Mouse (Mus musculus) heart, postnatal 36 days (tissue): ENCODE results near the gene Rcor1. TPM values are rescaled to one million over a fixed set of nuclear protein-coding genes. Genes with fewer than 3 reads are reported as not detected.
A peak's percentile ranks its signal among the peaks of the same experiment; 100 is the strongest.

Source experiments
- DNase-seq, 2 experiments: peaks; one replicate each; pipeline ENCODE4 v3.0.0; 2021 to 2022
- intact Hi-C: fragments of 180-260 bp; cut with DNase I; formaldehyde crosslinking; loops from one replicate; pipeline ENCODE4 v1.15.1; 2025
- total RNA-seq, 2 experiments: library from RNA; stranded (reverse); gene quantifications; 2 replicates each; pipeline ENCODE4 v1.2.3; 2021

The Rcor1 gene
- 10 to 100 TPM; 15.0 to 16.0 TPM for total RNA-seq

DNA sequence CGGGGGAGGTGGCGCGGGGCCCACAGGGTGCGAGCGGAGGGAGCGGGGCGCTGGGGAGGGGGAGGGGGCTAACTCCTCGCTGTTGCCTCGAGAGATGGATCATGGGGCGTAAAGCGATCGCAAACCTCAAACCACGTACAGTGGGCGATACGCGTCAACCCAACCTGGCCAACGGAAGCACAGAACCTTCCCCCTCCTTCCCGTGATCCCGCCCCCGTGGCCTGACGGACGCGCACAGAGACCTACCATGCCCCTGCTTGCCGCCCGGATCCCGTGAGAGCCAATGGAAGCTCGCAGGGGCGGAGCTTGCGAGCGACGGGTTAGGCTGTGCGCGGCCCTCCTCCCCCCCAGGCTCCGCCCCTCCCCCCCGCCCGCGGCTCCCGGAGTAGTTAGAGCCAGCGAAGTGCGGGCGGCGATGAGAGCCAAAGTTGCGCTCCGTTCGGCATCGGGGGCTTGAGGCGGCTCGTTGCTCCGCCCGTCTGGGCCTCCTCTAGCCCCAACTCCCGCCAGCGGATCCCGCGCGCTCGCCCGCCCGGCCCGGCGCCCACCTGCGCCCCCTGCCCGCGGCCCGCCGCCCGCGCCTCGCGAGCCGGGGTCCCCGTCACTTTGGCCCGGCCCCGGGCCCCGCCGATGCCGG lies at the start of gene Rcor1:
Gene Rcor1 (plus strand): TSS at position 376 of the 637 bp plus-strand sequence.
- peak; percentile 98 for DNase-seq
- intact Hi-C loops, result no loop called here

DNA sequence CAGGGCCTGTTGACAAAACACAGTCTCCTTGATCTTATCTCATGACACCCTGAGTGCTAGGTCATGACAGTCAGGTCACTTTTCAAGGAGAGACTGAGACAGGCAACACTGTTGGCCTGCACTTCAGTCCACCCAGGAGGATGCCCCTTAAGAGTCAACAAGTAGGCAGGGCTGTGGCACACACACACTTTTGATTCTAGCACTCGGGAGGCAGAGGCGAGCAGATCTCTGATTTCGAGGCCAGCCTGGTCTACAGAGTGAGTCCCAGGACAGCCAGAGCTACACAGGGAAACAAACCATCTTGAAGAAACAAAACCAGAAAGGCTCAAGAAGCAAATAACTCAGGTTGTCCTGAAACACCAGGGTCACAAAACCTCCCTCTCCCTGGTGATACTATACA lies 49.7 kb upstream of the Rcor1 start:
- no peak for DNase-seq
- intact Hi-C loops, result no loop called here

GRCm38 (mm10) chr12:110990500-110990899 lies 48.7 kb upstream of the Rcor1 start:
- intact Hi-C loops, result loop anchor here (5.0 kb wide), 1 partner anchor 143 kb away; no protein-coding TSS in a partner anchor
- DNase-seq, result no peak

GRCm38 (mm10) chr12:110991361-110992127 lies 47.6 kb upstream of the Rcor1 start:
- DNase-seq, result peak; percentile 66 to 69
- intact Hi-C loops, result loop anchor here (1.0 to 5.0 kb wide), 4 partner anchors 49 to 573 kb away; no protein-coding TSS in a partner anchor

- DNase-seq, result peak; percentile 96 to 98
- intact Hi-C loops, result loop anchor here (1.0 to 5.0 kb wide), 4 partner anchors 49 to 573 kb away; no protein-coding TSS in a partner anchor
These were observed 47.0 kb upstream of the Rcor1 start for GRCm38 (mm10) chr12:110992128-110992553.

DNA sequence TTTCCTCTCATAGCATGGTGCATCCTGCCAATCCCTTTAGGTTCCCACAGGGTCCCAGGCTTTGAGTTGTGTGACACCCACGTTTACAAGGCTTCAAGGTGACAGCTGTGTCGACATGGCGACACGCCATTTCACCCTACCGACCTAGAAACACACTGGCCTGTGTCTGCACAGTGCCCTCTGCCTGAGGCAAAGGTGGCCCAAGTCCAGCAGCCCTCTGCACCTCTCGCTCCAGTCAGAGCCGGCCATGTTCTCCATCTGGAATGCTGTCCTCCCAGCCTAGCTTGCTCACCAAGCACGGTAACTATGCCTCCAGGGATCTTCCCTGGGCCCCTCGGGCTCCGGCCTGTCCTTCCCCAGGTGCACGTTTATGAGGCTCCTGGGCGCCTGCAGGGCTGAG lies 46.4 kb upstream of the Rcor1 start:
- no peak for DNase-seq
- intact Hi-C loops, result loop anchor here (1.0 to 5.0 kb wide), 4 partner anchors 48 to 574 kb away; no protein-coding TSS in a partner anchor

DNA sequence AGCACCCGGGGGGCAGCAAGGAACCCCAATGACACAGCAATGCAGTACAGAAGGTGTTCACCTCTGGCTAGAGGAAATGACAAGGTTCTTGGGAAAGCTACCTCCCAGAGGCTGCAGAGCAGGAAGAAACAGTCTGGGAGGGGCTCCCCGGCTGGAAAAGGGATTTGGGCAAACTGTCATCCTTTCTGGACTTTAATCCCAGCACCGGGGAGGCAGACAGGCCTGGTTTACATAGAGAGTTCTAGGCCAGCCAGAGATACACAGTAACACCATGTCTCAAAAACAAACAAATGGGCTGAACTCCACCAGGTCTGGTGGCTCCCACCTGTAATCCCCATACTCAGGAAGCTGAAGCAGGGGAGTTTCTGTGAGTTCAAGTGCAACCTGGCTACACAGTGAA lies 45.9 kb upstream of the Rcor1 start:
- intact Hi-C loops, result loop anchor here (2.0 to 5.0 kb wide), 3 partner anchors 48 to 574 kb away; no protein-coding TSS in a partner anchor
- no peak for DNase-seq

DNA sequence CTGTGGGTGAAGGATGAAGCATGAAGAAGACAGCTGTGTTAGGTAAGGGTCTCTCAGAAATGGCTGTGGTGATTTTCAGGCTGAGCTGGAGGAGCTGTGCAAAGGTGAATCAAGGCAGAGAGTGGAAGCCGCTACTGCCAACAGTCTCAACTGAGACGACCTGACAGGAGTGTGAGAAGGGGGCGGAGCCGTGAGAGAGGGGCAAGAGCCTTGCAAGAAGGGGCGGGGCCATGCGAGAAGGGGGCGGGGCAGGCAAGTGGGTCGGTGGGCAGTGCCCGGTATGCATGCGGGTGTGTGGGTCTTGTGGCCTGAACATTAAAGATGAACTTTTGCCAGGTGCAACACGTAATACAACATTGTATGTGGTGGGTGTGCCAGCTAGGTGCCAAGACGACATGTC lies 44.5 kb upstream of the Rcor1 start:
- no peak for DNase-seq
- intact Hi-C loops, result loop anchor here (5.0 kb wide), 1 partner anchor 147 kb away; no protein-coding TSS in a partner anchor

GRCm38 (mm10) chr12:110998092-110998491 lies 41.1 kb upstream of the Rcor1 start:
- intact Hi-C loops, result no loop called here
- no peak for DNase-seq

DNA sequence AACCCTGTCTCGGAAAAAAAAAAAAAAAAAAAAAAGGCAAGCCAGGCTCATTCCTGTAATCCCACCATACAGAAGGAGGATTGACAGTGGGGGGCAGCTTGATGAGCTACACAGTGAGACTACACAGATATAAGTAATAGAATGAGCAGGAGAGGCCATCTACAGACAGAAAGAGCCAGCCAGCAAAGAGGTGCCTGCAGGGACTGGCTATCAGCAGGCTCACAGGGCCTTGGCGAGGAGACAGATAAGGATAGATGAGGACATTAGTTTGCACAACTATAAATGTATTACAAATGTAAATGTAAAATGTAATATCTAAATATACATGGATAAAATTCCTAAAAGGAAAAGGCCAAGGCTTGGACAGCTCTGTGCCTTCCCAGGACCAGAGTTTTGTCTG lies 39.3 kb upstream of the Rcor1 start:
- intact Hi-C loops, result no loop called here

GRCm38 (mm10) chr12:111000956-111001355 lies 38.2 kb upstream of the Rcor1 start:
- DNase-seq, result no peak
- intact Hi-C loops, result no loop called here

More for the DNA sequence above, 39.3 kb upstream of the Rcor1 start:
- no peak for DNase-seq

- no peak for DNase-seq
- intact Hi-C loops, result no loop called here
These were observed 35.0 kb upstream of the Rcor1 start for GRCm38 (mm10) chr12:111004142-111004541.

DNA sequence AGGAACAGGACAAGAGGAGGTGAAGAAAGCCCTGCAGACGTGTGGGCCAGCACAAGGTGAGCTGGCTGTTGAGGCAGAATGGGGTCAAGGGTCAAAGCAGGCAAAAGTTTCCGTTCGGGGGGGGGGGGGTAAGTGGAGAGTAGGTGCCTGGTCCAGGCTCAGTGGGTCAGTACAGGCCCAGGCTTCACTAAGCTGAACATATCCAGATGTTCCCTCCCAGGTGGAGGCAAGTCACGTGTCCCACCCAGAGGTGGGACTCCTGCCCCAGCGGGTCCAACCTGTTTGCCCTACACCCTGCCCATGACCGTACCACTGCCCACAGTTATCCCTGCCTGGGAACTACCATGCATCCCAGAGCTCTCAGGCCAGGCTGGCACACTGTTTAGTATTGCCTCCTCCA lies 33.3 kb upstream of the Rcor1 start:
- intact Hi-C loops, result no loop called here
- no peak for DNase-seq

GRCm38 (mm10) chr12:111006339-111006738 lies 32.8 kb upstream of the Rcor1 start:
- intact Hi-C loops, result no loop called here

DNA sequence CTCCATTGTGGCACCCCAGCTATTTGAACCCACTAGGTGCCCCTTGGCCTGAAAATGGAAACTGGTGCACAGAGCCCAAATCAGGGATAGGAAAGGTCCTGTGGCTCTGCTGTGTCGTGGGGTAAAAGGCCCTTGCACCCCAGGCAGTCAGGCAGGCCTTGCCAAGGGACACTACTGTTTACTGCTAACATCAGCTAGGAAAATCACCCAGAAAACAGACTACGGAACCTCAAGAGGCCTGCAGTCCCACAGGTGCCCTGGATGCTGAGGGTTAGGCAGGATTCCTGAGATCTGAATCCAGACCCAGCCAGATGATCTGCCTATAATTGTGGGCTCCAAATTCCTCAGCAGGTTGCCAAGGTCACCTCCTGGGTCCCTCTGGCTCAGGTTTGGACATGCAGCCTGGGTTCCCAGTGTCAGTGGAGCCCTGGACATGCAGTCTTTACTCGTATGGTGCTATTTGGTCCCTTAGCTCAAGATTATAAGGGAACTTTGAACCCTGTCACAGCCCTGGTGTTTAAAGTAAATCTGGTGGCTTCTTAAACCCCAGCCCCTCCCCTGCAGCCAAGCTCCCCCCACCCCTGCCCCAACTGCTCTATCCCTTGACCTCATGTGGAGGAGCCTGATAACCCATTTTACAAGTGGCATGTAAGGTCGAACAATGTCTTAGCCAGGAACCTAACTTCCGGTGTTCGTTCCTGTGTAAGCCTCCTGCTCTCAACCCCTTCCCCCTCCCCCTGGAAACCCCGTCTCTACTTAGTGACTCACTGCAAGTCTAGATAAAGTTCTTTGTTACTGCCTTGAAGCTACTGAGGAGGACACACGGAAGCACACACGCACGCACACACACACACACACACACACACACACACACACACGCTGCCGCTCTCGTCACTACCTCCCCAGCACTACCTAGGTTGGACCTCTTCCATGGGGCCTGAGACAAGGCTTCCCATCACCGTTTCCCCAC lies 31.7 kb upstream of the Rcor1 start:
- intact Hi-C loops, result no loop called here
- DNase-seq, result peak in 1 of 2 experiments; percentile 10

More at GRCm38 (mm10) chr12:111006339-111006738, 32.8 kb upstream of the Rcor1 start:
- no peak for DNase-seq

GRCm38 (mm10) chr12:111008500-111009490 lies 30.4 kb upstream of the Rcor1 start:
- DNase-seq, result peak in 1 of 2 experiments; percentile 22
- intact Hi-C loops, result no loop called here

GRCm38 (mm10) chr12:111009615-111010257 lies 29.4 kb upstream of the Rcor1 start:
- DNase-seq, result no peak
- intact Hi-C loops, result no loop called here

- DNase-seq, result no peak
- intact Hi-C loops, result no loop called here
These were observed 22.3 kb upstream of the Rcor1 start for GRCm38 (mm10) chr12:111016807-111017206.

- intact Hi-C loops, result no loop called here
These were observed 21.1 kb upstream of the Rcor1 start for GRCm38 (mm10) chr12:111018068-111018467.

More at GRCm38 (mm10) chr12:111018068-111018467, 21.1 kb upstream of the Rcor1 start:
- DNase-seq, result no peak
